Mouse (Mus musculus): Measurements from ENCODE around the gene St6galnac3. TPM values are rescaled to one million over a fixed set of nuclear protein-coding genes. Genes with fewer than 3 reads are reported as not detected.

St6galnac3 gene
- polyA plus RNA-seq, 1 experiment = 13.6 TPM

- H3K27ac ChIP-seq (ENCODE audit: control insufficient read depth, insufficient read depth, low read depth, low read length, poor library complexity) = no peak overlapping the region
- H3K4me1 ChIP-seq (ENCODE audit: control insufficient read depth, insufficient read depth, low read length) = no peaks in the 10 kb centered on the region; the same call in 1 of the 2 replicates
- TF ChIP-seq POLR2A (IDR thresholded peaks at IDR 0.05; ENCODE audit: borderline replicate concordance, control insufficient read depth, low read depth, low read length) (no peak), CTCF (IDR thresholded peaks at IDR 0.05; ENCODE audit: control insufficient read depth, insufficient read depth, low read length) (no peak)
- H3K4me3 ChIP-seq (replicated peaks; ENCODE audit: control insufficient read depth, low read depth, low read length) = no peak overlapping the region
- WGBS = 73% methylated on average over 4 of the region's 4 CpGs
Observed at GRCm38 (mm10) chr3:153509643-153510042, 215.3 kb downstream of the St6galnac3 start.

GRCm38 (mm10) chr3:153509029-153509428 lies 215.9 kb downstream of the St6galnac3 start:
- H3K4me1 ChIP-seq (ENCODE audit: control insufficient read depth, insufficient read depth, low read length) = no peaks in the 10 kb centered on the region; the same call in 1 of the 2 replicates
- no peak overlapping the region for H3K4me3 ChIP-seq (replicated peaks; ENCODE audit: control insufficient read depth, low read depth, low read length)
- H3K27ac ChIP-seq (ENCODE audit: control insufficient read depth, insufficient read depth, low read depth, low read length, poor library complexity) = no peak overlapping the region
- WGBS = 84% methylated on average over 3 of the region's 3 CpGs
- TF ChIP-seq POLR2A (IDR thresholded peaks at IDR 0.05; ENCODE audit: borderline replicate concordance, control insufficient read depth, low read depth, low read length) = no peak
- no peak for TF ChIP-seq CTCF (IDR thresholded peaks at IDR 0.05; ENCODE audit: control insufficient read depth, insufficient read depth, low read length)

- no peak for TF ChIP-seq POLR2A (IDR thresholded peaks at IDR 0.05; ENCODE audit: borderline replicate concordance, control insufficient read depth, low read depth, low read length)
- TF ChIP-seq CTCF (IDR thresholded peaks at IDR 0.05; ENCODE audit: control insufficient read depth, insufficient read depth, low read length) = no peak
- no peak overlapping the region for H3K27ac ChIP-seq (ENCODE audit: control insufficient read depth, insufficient read depth, low read depth, low read length, poor library complexity)
- H3K4me1 ChIP-seq (ENCODE audit: control insufficient read depth, insufficient read depth, low read length) = no peaks in the 10 kb centered on the region; the same call in 1 of the 2 replicates
- no peak overlapping the region for H3K4me3 ChIP-seq (replicated peaks; ENCODE audit: control insufficient read depth, low read depth, low read length)
- 88% methylated on average over 2 of the region's 2 CpGs for WGBS
Observed at GRCm38 (mm10) chr3:153508592-153508991, 216.4 kb downstream of the St6galnac3 start.

GRCm38 (mm10) chr3:153507599-153507998 lies 217.4 kb downstream of the St6galnac3 start:
- no peak for TF ChIP-seq CTCF (IDR thresholded peaks at IDR 0.05; ENCODE audit: control insufficient read depth, insufficient read depth, low read length)
- TF ChIP-seq POLR2A (IDR thresholded peaks at IDR 0.05; ENCODE audit: borderline replicate concordance, control insufficient read depth, low read depth, low read length) = no peak
- H3K27ac ChIP-seq (ENCODE audit: control insufficient read depth, insufficient read depth, low read depth, low read length, poor library complexity) = no peak overlapping the region
- 92% methylated on average over 2 of the region's 2 CpGs for WGBS

GRCm38 (mm10) chr3:153502488-153502887 lies 222.5 kb downstream of the St6galnac3 start:
- TF ChIP-seq POLR2A (IDR thresholded peaks at IDR 0.05; ENCODE audit: borderline replicate concordance, control insufficient read depth, low read depth, low read length) (no peak), CTCF (IDR thresholded peaks at IDR 0.05; ENCODE audit: control insufficient read depth, insufficient read depth, low read length) (no peak)
- H3K27ac ChIP-seq (ENCODE audit: control insufficient read depth, insufficient read depth, low read depth, low read length, poor library complexity) = no peak overlapping the region
- H3K4me1 ChIP-seq (ENCODE audit: control insufficient read depth, insufficient read depth, low read length) = no peaks in the 10 kb centered on the region
- WGBS = 87% methylated on average over 4 of the region's 4 CpGs
- no peak overlapping the region for H3K4me3 ChIP-seq (replicated peaks; ENCODE audit: control insufficient read depth, low read depth, low read length)

More at GRCm38 (mm10) chr3:153507599-153507998, 217.4 kb downstream of the St6galnac3 start:
- no peaks in the 10 kb centered on the region; the same call in 1 of the 2 replicates for H3K4me1 ChIP-seq (ENCODE audit: control insufficient read depth, insufficient read depth, low read length)
- no peak overlapping the region for H3K4me3 ChIP-seq (replicated peaks; ENCODE audit: control insufficient read depth, low read depth, low read length)

GRCm38 (mm10) chr3:153501333-153501877 lies 223.6 kb downstream of the St6galnac3 start:
- Histone ChIP-seq H3K4me1 (ENCODE audit: control insufficient read depth, insufficient read depth, low read length) (no peaks in the 10 kb centered on the region), H3K4me3 (replicated peaks; ENCODE audit: control insufficient read depth, low read depth, low read length) (no peak overlapping the region), H3K27ac (ENCODE audit: control insufficient read depth, insufficient read depth, low read depth, low read length, poor library complexity) (no peak overlapping the region)
- 66% methylated on average over 3 of the region's 3 CpGs for WGBS
- peak; percentile 64 for TF ChIP-seq CTCF (IDR thresholded peaks at IDR 0.05; ENCODE audit: control insufficient read depth, insufficient read depth, low read length)
- TF ChIP-seq POLR2A (IDR thresholded peaks at IDR 0.05; ENCODE audit: borderline replicate concordance, control insufficient read depth, low read depth, low read length) = no peak

GRCm38 (mm10) chr3:153492986-153493385 lies 232.0 kb downstream of the St6galnac3 start:
- TF ChIP-seq POLR2A (IDR thresholded peaks at IDR 0.05; ENCODE audit: borderline replicate concordance, control insufficient read depth, low read depth, low read length) (no peak), CTCF (IDR thresholded peaks at IDR 0.05; ENCODE audit: control insufficient read depth, insufficient read depth, low read length) (no peak)
- Histone ChIP-seq H3K4me1 (ENCODE audit: control insufficient read depth, insufficient read depth, low read length) (no peaks in the 10 kb centered on the region), H3K27ac (ENCODE audit: control insufficient read depth, insufficient read depth, low read depth, low read length, poor library complexity) (no peak overlapping the region), H3K4me3 (replicated peaks; ENCODE audit: control insufficient read depth, low read depth, low read length) (no peak overlapping the region)
- WGBS = 68% methylated on average over 1 of the region's 1 CpGs

GRCm38 (mm10) chr3:153489718-153490117 lies 235.3 kb downstream of the St6galnac3 start:
- no peak overlapping the region for H3K4me3 ChIP-seq (replicated peaks; ENCODE audit: control insufficient read depth, low read depth, low read length)
- H3K27ac ChIP-seq (ENCODE audit: control insufficient read depth, insufficient read depth, low read depth, low read length, poor library complexity) = no peak overlapping the region
- TF ChIP-seq CTCF (IDR thresholded peaks at IDR 0.05; ENCODE audit: control insufficient read depth, insufficient read depth, low read length) (no peak), POLR2A (IDR thresholded peaks at IDR 0.05; ENCODE audit: borderline replicate concordance, control insufficient read depth, low read depth, low read length) (no peak)
- 89% methylated on average over 9 of the region's 9 CpGs for WGBS
- H3K4me1 ChIP-seq (ENCODE audit: control insufficient read depth, insufficient read depth, low read length) = no peaks in the 10 kb centered on the region

All from bone marrow, adult 2 months (tissue).